In genomic region chr3:129979510-129979909, GRCm38 (mm10) we compare ENCODE assay signal across 24 mouse cellular contexts. TPM values are rescaled to one million over a fixed set of nuclear protein-coding genes. Genes with fewer than 3 reads are reported as not detected.
"Had no signal": no experiment of that assay in that cellular context is flagged by ENCODE, and none has a peak within 500 bp of the region (broad histone marks: within the 10 kb centered on the region; RNA-seq: fewer than 3 reads in every experiment).

No protein-coding gene starts in this region.

- H3K27me3 ChIP-seq: heart, embryonic 13.5 days; heart, embryonic 15.5 days; hindbrain, embryonic 13.5 days; limb, embryonic 13.5 days; limb, embryonic 15.5 days; liver, embryonic 12.5 days had no signal

- H3K4me2 ChIP-seq: heart, embryonic 11.5 days; heart, embryonic 13.5 days; heart, embryonic 15.5 days; hindbrain, embryonic 13.5 days; limb, embryonic 13.5 days; limb, embryonic 15.5 days; liver, embryonic 12.5 days had no signal

- H3K9ac ChIP-seq: heart, embryonic 13.5 days; heart, embryonic 15.5 days; hindbrain, embryonic 13.5 days; limb, embryonic 13.5 days; limb, embryonic 15.5 days; liver, embryonic 12.5 days had no signal

- H3K27ac ChIP-seq: gastrocnemius, adult 2 months; heart, adult 2 months; heart, embryonic 13.5 days; heart, embryonic 15.5 days; hindbrain, embryonic 13.5 days; hindbrain, postnatal 0 days; kidney, postnatal 0 days; limb, embryonic 13.5 days; limb, embryonic 15.5 days; liver, embryonic 12.5 days had no signal

- H3K4me1 ChIP-seq: heart, embryonic 13.5 days; heart, embryonic 15.5 days; hindbrain, embryonic 13.5 days; limb, embryonic 13.5 days; limb, embryonic 15.5 days; liver, embryonic 12.5 days had no signal

- H3K9me3 ChIP-seq: heart, embryonic 13.5 days; heart, embryonic 15.5 days; hindbrain, embryonic 13.5 days; limb, embryonic 13.5 days; limb, embryonic 15.5 days; liver, embryonic 12.5 days had no signal

- DNase-seq: gastrocnemius, adult 2 months; gastrocnemius, postnatal 10 days; gastrocnemius, postnatal 25 days; heart, adult 2 months; heart, postnatal 14 days; heart, postnatal 36 days; kidney, adult 11 months; kidney, adult 8-10 months; kidney, postnatal 14 days; kidney, postnatal 36 days; layer of hippocampus, adult 9-11 months; layer of hippocampus, postnatal 36 days; left cerebral cortex, postnatal 4 days had no signal

- ATAC-seq: hindbrain, postnatal 0 days; intestine, embryonic 16.5 days; liver, embryonic 12.5 days had no signal

- H3K4me3 ChIP-seq: gastrocnemius, adult 2 months; heart, adult 2 months; heart, embryonic 13.5 days; heart, embryonic 15.5 days; hindbrain, embryonic 13.5 days; limb, embryonic 13.5 days; limb, embryonic 15.5 days; liver, embryonic 12.5 days had no signal

RNA-seq across cellular contexts. Expression of gene Mcub, which starts 9.5 kb away (rescaled TPM):
- total RNA-seq: liver, adult 2 months had no signal
